Mouse (Mus musculus): ENCODE measurements around the gene Fnbp1l.

Gene Fnbp1l

GRCm38 (mm10) chr3:122618991-122619930 is at the start of gene Fnbp1l:
Gene Fnbp1l (minus strand): TSS chr3:122619715.
- DNase-seq: peak; percentile 90

- DNase-seq: no peak
These were observed 41.3 kb upstream of the Fnbp1l start for GRCm38 (mm10) chr3:122660795-122661194.

- no peak for DNase-seq
These were observed 39.9 kb upstream of the Fnbp1l start for GRCm38 (mm10) chr3:122659261-122659917.

GRCm38 (mm10) chr3:122647195-122647837 is 27.8 kb upstream of the Fnbp1l start:
- peak; percentile 48 for DNase-seq

DNA sequence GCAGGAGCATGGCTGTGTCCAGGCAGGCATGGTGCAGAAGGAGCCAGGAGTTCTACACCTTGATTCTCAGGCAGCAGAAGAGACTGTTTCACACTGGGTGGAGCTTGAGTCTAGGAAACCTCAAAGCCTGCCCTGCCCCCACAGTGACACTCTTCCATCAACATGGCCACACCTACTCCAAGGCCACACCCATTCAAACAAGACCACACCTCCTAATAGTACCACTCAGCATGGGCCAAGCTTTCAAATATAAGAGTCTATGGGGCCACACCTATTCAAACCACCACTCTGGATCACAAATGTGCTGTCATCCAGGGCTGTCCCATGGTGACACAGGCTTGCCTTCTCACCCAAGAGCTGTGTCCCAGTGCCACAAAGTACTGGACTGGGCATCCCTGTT is 20.8 kb upstream of the Fnbp1l start:
- no peak for DNase-seq

DNA sequence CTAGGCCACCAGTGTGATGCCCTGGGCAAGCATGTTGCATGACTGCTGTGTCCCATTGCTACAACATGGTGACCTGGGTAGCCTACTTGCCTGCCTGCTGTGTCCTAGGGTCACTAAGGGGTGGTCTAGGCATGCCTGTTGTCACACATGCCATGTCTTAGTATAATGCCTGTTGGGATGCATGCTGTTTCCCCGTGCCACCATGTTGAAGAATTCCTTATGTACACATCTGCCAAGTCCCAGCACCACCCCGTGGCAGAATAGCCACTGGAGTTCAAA is 19.6 kb upstream of the Fnbp1l start:
- no peak for DNase-seq

DNA sequence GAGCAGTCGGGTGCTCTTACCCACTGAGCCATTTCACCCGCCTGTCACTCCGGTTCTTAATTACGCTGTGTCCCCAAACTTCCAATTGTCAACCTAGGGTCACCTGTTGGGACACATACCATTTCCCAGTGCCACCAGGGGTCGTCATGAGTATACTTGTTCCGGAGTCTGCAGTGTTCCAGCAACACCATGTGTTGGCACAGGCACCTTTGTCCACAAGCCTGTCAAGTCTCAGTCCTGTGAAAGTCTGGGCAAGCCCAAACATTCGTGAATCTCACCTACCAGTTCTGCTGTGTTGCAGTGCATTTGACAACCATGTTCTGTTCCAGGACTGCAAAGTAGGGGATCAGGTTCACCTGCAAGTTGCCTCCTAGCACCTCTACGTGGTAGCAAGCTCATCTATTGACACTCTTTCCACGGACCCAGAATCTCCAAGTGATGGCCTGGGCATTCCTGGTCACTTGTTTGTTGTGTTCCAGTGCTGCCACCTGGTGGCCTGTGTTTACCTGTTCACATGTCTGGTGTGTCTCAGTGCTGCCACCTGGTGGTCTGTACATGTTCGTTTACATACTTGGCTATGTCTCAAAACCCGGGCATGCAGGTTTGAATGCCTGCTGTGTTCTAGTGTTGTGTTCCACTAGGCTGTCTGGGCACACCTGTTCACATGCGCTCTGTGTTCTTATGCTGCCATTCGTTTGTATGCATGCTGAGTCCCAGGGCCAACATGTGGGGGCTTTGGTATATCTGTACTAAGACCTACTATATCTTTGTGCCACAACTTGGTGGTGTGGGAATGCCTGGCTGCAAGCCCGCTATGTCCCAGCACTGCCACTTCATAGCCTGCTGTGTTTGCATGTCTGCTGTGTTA is 19.0 kb upstream of the Fnbp1l start:
- DNase-seq: peak; percentile 97

DNA sequence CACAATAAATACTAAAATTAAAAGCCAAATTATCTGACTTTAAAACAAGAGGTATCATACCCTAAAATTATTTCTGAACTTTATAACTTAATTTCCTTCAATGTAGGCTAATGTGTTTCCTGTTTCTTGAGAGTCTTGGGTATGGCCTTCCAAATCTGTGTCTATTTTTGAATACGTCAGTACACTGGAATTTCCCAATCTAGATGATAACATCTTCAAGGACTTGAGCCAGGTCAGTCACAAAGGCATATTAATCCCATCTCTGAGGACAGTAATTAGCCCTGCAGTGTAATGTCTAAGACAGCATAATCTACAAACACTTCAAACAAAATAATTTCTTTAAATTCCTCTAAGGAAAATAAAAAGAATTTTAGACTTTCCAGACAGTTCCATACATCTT is 17.8 kb upstream of the Fnbp1l start:
- DNase-seq: no peak

GRCm38 (mm10) chr3:122635246-122635645 is 15.7 kb upstream of the Fnbp1l start:
- peak; percentile 70 for DNase-seq

- DNase-seq: peak; percentile 59
These were observed 10.1 kb upstream of the Fnbp1l start for GRCm38 (mm10) chr3:122629580-122629979.

- no peak for DNase-seq
These were observed 9.4 kb upstream of the Fnbp1l start for GRCm38 (mm10) chr3:122628956-122629355.

- no peak for DNase-seq
These were observed 9.0 kb upstream of the Fnbp1l start for GRCm38 (mm10) chr3:122628546-122628945.

GRCm38 (mm10) chr3:122627846-122628245 is 8.3 kb upstream of the Fnbp1l start:
- no peak for DNase-seq

- DNase-seq: peak; percentile 89
These were observed 5.1 kb upstream of the Fnbp1l start for GRCm38 (mm10) chr3:122624591-122624990.

DNA sequence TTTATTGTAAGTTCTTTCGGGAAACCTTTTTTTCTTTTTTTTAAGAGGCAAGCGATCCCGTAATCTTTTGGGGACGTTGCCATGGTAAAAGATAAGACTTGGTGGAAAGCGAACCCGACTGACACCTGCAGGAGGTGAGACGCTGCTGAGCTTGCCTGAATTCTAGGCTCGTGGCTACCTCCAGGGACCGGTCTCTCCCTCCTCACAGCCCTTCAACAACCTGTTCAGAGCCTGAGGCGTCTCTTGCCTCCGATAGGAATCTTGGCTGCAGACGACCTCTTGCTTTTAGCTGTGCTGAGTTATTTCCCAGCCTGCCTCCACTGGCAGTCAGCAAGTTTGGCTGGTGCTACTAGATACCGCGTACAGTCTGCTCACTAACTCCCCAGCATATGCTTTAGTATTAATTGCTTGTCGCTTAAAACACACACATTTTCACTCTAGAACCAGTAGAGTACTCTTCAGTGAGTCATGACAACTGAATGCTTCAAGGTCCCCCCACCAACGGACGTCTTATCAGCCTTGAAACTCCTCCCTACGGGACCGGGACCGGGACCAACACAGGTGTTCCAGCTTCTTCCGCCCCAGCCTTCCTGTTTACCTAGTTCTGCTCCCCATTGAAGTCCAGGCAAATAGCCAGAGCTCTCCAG is 893 bp upstream of the Fnbp1l start:
- peak; percentile 73 for DNase-seq

DNA sequence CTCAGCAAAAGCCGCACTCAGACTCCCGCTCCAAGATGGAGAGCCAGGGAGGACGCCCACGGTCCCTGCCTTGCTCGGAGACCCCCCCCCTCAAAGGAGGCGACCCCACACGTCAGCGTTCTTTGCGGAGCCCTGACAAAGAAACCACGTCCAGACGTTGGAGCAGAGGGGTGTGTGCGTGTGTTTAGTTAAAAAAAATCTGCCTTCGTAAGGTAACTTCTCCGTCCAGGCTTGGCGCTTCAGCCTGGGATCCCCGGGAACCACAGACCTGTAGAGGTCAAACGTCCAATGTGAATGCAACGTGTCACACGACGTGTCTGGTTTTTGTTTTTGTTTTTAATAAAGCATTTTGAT is 393 bp upstream of the Fnbp1l start:
- DNase-seq: no peak

- peak; percentile 79 for DNase-seq
These were observed 1.1 kb downstream of the Fnbp1l start for GRCm38 (mm10) chr3:122618402-122618801.

DNA sequence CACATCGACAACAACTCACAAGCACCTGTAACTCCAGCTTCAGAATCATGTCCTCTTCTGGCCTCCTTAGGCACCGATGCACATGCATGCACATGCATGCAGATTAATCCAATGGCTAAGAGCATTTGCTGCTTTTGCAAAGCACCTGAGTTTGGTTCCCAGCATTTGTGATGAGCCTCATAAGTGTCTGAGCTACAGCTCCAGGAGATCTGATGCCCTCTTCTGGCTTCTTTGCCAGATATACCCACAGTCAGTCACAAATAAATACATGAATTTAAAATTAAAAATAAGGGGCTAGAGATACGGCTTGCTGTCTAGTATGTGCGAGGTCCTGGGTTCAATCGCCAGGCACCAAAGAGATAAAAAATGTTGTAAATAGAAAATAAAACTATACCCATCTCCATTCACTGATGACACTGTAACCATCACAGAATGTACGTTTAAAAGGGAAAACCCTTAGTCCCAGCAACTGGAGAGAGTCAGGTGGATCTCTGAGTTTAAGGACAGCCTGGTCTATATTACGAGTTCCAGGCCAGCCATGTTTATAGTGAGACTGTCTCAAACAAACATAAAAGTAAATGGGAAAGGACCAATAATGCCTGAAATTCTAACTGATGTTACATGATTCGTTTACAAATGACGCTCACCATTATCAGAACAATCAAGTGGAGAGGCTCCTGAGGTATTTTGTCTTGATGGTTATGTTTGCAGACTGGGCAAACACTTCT is 1.7 kb downstream of the Fnbp1l start:
- DNase-seq: no peak

- DNase-seq: no peak
These were observed 7.0 kb downstream of the Fnbp1l start for GRCm38 (mm10) chr3:122612537-122612936.

DNA sequence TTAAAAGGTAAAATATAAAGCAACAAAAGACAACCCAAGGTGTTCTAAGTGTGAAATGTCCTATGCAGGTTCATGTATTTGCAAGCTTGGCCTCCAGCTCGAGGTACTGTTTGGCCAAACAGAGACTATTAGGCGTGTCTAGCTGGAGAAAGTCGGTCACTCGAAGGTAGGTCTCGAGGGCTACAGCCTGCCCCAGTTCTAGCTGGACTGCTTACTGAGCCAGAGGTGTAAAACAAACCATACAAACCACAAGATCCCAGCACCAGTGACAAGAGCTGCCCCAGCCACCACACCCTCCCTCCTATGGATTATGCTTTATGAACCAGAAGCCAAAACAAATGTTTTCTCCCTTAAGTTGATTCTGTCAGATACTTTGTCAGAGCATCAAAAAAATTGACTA is 7.8 kb downstream of the Fnbp1l start:
- peak; percentile 11 for DNase-seq

DNA sequence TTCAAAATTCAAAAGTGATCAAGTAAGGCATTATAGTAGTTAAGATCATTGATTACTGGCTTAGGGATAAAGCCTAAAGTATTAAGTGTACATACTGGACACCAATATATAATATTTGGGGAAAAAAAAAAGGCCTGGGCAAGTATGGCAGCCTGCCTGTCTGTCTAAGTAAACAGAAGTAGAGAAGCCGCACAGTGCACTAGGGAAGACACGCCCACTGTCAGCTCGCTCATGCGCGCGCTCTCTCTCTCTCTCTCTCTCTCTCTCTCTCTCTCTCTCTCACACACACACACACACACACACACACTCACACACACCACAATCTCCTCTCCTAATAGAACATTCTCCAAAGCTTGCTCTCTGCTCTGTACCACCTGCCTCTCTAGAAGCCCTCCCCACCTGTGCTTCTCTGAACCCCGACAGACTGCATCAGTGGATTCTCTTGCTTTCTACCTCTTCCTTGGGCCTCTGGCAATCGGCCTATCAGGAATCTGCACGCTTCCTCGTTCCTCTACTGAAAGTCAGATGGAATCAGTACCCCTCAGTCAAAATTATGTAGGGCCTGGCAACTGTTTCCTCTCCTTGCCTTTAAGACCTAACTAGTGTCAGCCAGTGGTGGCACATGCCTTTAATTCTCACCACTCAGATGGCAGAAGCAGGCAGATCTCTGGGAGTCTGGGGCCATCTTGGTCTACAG is 13.3 kb downstream of the Fnbp1l start:
- no peak for DNase-seq
